Mouse (Mus musculus): ENCODE results near the gene Epha7.

The Epha7 gene

GRCm38 (mm10) chr4:28812691-28813289 is at the start of gene Epha7:
Epha7 (plus strand) TSS chr4:28813131.
- peak; percentile 98 for DNase-seq (ENCODE audit: low spot score)

GRCm38 (mm10) chr4:28783961-28784360 is 29.0 kb upstream of the Epha7 start:
- DNase-seq (ENCODE audit: low spot score), result peak; percentile 27

- DNase-seq (ENCODE audit: low spot score), result peak; percentile 73
These were observed 4.1 kb upstream of the Epha7 start for GRCm38 (mm10) chr4:28808800-28809199.

- DNase-seq (ENCODE audit: low spot score), result no peak
These were observed 3.2 kb upstream of the Epha7 start for GRCm38 (mm10) chr4:28809703-28810102.

- DNase-seq (ENCODE audit: low spot score), result peak; percentile 68
These were observed 882 bp downstream of the Epha7 start for GRCm38 (mm10) chr4:28813551-28814475.

GRCm38 (mm10) chr4:28814476-28814815 is 1.5 kb downstream of the Epha7 start:
- DNase-seq (ENCODE audit: low spot score), result no peak

GRCm38 (mm10) chr4:28814816-28815620 is 2.1 kb downstream of the Epha7 start:
- peak; percentile 76 for DNase-seq (ENCODE audit: low spot score)

- no peak for DNase-seq (ENCODE audit: low spot score)
These were observed 2.6 kb downstream of the Epha7 start for GRCm38 (mm10) chr4:28815621-28815920.

GRCm38 (mm10) chr4:28823616-28824015 is 10.7 kb downstream of the Epha7 start:
- peak; percentile 59 for DNase-seq (ENCODE audit: low spot score)

GRCm38 (mm10) chr4:28824616-28825015 is 11.7 kb downstream of the Epha7 start:
- DNase-seq (ENCODE audit: low spot score), result no peak

GRCm38 (mm10) chr4:28837669-28838068 is 24.7 kb downstream of the Epha7 start:
- DNase-seq (ENCODE audit: low spot score), result no peak

- no peak for DNase-seq (ENCODE audit: low spot score)
These were observed 33.4 kb downstream of the Epha7 start for GRCm38 (mm10) chr4:28846311-28846710.

- no peak for DNase-seq (ENCODE audit: low spot score)
These were observed 37.5 kb downstream of the Epha7 start for GRCm38 (mm10) chr4:28850388-28850787.

GRCm38 (mm10) chr4:28862845-28863666 is 50.1 kb downstream of the Epha7 start:
- no peak for DNase-seq (ENCODE audit: low spot score)

GRCm38 (mm10) chr4:28866411-28866810 is 53.5 kb downstream of the Epha7 start:
- no peak for DNase-seq (ENCODE audit: low spot score)

- DNase-seq (ENCODE audit: low spot score), result no peak
These were observed 58.7 kb downstream of the Epha7 start for GRCm38 (mm10) chr4:28871615-28872014.

GRCm38 (mm10) chr4:28881271-28882044 is 68.5 kb downstream of the Epha7 start:
- no peak for DNase-seq (ENCODE audit: low spot score)

GRCm38 (mm10) chr4:28889630-28890029 is 76.7 kb downstream of the Epha7 start:
- DNase-seq (ENCODE audit: low spot score), result no peak

GRCm38 (mm10) chr4:28890102-28890501 is 77.2 kb downstream of the Epha7 start:
- no peak for DNase-seq (ENCODE audit: low spot score)

GRCm38 (mm10) chr4:28895480-28895879 is 82.5 kb downstream of the Epha7 start:
- no peak for DNase-seq (ENCODE audit: low spot score)

GRCm38 (mm10) chr4:28899373-28899772 is 86.4 kb downstream of the Epha7 start:
- DNase-seq (ENCODE audit: low spot score), result no peak

Data from retina, embryonic 14.5 days (tissue).